In the genomic region with DNA sequence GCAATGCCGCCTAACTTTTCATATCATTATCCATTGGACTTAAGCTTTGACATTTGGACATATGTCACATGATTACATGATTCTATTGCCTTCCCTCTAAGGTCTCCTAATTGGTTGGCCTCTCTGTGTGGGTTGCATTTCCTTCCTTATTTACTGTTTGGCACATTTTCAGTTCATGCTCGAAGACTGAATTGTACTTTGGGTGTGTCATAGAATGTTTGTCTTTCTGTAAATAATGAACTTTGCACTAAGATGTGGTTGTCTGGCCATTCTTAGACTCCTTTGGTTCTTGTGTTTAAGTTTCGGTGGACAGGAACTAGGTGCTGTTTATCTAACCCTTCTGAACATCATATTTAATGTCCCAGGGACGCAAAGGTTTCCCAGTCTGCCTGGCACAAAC, we compare ENCODE assay signal across 24 mouse cellular contexts.
DNase-seq lines count a peak whose midpoint lies in the region; ATAC-seq and TF ChIP-seq lines count a peak whose summit lies in the region.
"Had no signal": no experiment of that assay in that cellular context is flagged by ENCODE, and none has a peak within 500 bp of the region (broad histone marks: within the 10 kb centered on the region; RNA-seq: fewer than 3 reads in every experiment).

No protein-coding gene starts in this region.

- peak; percentile 9 for DNase-seq in heart, embryonic 10.5 days (ENCODE audit: low spot score)
- no peak for DNase-seq in heart, adult 8-10 months (ENCODE audit: low spot score)
- peak; percentile 20 for DNase-seq in lung, postnatal 10 days
- no peak for DNase-seq in lung, postnatal 14 days
- DNase-seq in lung, postnatal 25 days (ENCODE audit: low spot score) = peak; percentile 50
- no peak for DNase-seq in stomach, postnatal 0 days (ENCODE audit: low spot score)
- DNase-seq in layer of hippocampus, adult 11-12 months (ENCODE audit: low spot score) = no peak
- DNase-seq: adrenal gland, adult 8-10 months; adrenal gland, postnatal 14 days; adrenal gland, postnatal 36 days; cerebellum, adult 11-12 months; cerebellum, adult 2 months; cerebellum, adult 9-10 months; cerebellum, postnatal 10 days; cerebellum, postnatal 25 days had no signal

- no peak for TF ChIP-seq EP300 in stomach, postnatal 0 days (optimal IDR thresholded peaks at IDR 0.05)

- no peak overlapping the region for H3K4me2 ChIP-seq in stomach, postnatal 0 days (replicated peaks; ENCODE audit: low read depth)
- H3K4me2 ChIP-seq: embryonic facial prominence, embryonic 12.5 days; forebrain, embryonic 13.5 days; forebrain, embryonic 15.5 days had no signal

- ATAC-seq in stomach, postnatal 0 days (ENCODE audit: low FRiP score, low TSS enrichment) = peak; percentile 91
- no peak for ATAC-seq in CD4-positive, CD25-positive, alpha-beta regulatory T cell, adult 4 months
- ATAC-seq: activated CD4-positive, CD25-positive, alpha-beta regulatory T cell, adult 4 months; forebrain, embryonic 13.5 days; forebrain, embryonic 15.5 days; Patski had no signal

- no peaks in the 10 kb centered on the region for H3K27me3 ChIP-seq in heart, embryonic 10.5 days (ENCODE audit: insufficient read depth, poor library complexity, severe bottlenecking)
- no peaks in the 10 kb centered on the region for H3K27me3 ChIP-seq in stomach, postnatal 0 days (ENCODE audit: control insufficient read depth, insufficient read depth, low read length)
- H3K27me3 ChIP-seq: CH12.LX; embryonic facial prominence, embryonic 12.5 days; forebrain, embryonic 13.5 days; forebrain, embryonic 15.5 days; Patski had no signal

- H3K27ac ChIP-seq in heart, embryonic 10.5 days = no peak overlapping the region
- H3K27ac ChIP-seq in stomach, postnatal 0 days (replicated peaks) = peak overlapping the region; percentile 31; the same call in 1 of the 2 replicates
- H3K27ac ChIP-seq: embryonic facial prominence, embryonic 10.5 days; embryonic facial prominence, embryonic 12.5 days; forebrain, embryonic 13.5 days; forebrain, embryonic 15.5 days had no signal

- H3K4me3 ChIP-seq in heart, embryonic 10.5 days = no peak overlapping the region
- no peak overlapping the region for H3K4me3 ChIP-seq in stomach, postnatal 0 days (ENCODE audit: low read depth, low read length)
- H3K4me3 ChIP-seq: embryonic facial prominence, embryonic 10.5 days; embryonic facial prominence, embryonic 12.5 days; forebrain, embryonic 13.5 days; forebrain, embryonic 15.5 days had no signal

- H3K9me3 ChIP-seq in heart, embryonic 10.5 days = no peaks in the 10 kb centered on the region
- no peaks in the 10 kb centered on the region for H3K9me3 ChIP-seq in stomach, postnatal 0 days (ENCODE audit: control insufficient read depth, low read length)
- H3K9me3 ChIP-seq: embryonic facial prominence, embryonic 10.5 days; embryonic facial prominence, embryonic 12.5 days; forebrain, embryonic 13.5 days; forebrain, embryonic 15.5 days; G1E had no signal

- no peak for TF ChIP-seq CTCF in stomach, postnatal 0 days (IDR thresholded peaks at IDR 0.05; ENCODE audit: low read depth)

- H3K9ac ChIP-seq in stomach, postnatal 0 days (ENCODE audit: low read length) = no peak overlapping the region
- H3K9ac ChIP-seq: embryonic facial prominence, embryonic 12.5 days; forebrain, embryonic 13.5 days; forebrain, embryonic 15.5 days had no signal

- H3K36me3 ChIP-seq in heart, embryonic 10.5 days = no peaks in the 10 kb centered on the region
- H3K36me3 ChIP-seq in stomach, postnatal 0 days (ENCODE audit: control insufficient read depth, insufficient read depth, low read length) = no peaks in the 10 kb centered on the region
- H3K36me3 ChIP-seq: embryonic facial prominence, embryonic 10.5 days; embryonic facial prominence, embryonic 12.5 days; forebrain, embryonic 15.5 days; G1E had no signal

- WGBS in heart, embryonic 10.5 days = 89% methylated on average over 4 of the region's 4 CpGs
- 36% methylated on average over 4 of the region's 4 CpGs for WGBS in stomach, postnatal 0 days

- H3K4me1 ChIP-seq in heart, embryonic 10.5 days = peaks cover 15% of the 10 kb centered on the region
- H3K4me1 ChIP-seq in stomach, postnatal 0 days (replicated peaks; ENCODE audit: control insufficient read depth, insufficient read depth) = no peaks in the 10 kb centered on the region
- H3K4me1 ChIP-seq: embryonic facial prominence, embryonic 12.5 days; forebrain, embryonic 15.5 days had no signal

Comparison
In these comparisons a context has a peak if more than half of its experiments do, and no peak if none do; other contexts are left out.
1. DNase-seq: peak in heart, embryonic 10.5 days (single experiment), lung, postnatal 10 days (single experiment) and lung, postnatal 25 days (single experiment); none in heart, adult 8-10 months (single experiment), lung, postnatal 14 days (single experiment), stomach, postnatal 0 days (single experiment) and layer of hippocampus, adult 11-12 months (single experiment).